Mouse (Mus musculus) heart, adult 11 months (tissue): ENCODE data around the gene Slc43a3.

Experiments
- DNase-seq: peaks from one replicate; pipeline ENCODE4 v3.0.0; 2022

The Slc43a3 gene

GRCm38 (mm10) chr2:84996376-84996775, 60.0 kb downstream of the Slc43a3 start:
- no peak for DNase-seq

- peak; percentile 97 for DNase-seq
These were observed 63.3 kb downstream of the Slc43a3 start for GRCm38 (mm10) chr2:84999486-85000181.

- DNase-seq = peak; percentile 93
These were observed 65.1 kb downstream of the Slc43a3 start for GRCm38 (mm10) chr2:85001497-85001896.

- DNase-seq = no peak
These were observed 66.2 kb downstream of the Slc43a3 start for GRCm38 (mm10) chr2:85002575-85002974.

GRCm38 (mm10) chr2:85004341-85004740, 68.0 kb downstream of the Slc43a3 start:
- DNase-seq = no peak

- DNase-seq = peak; percentile 91
These were observed 70.2 kb downstream of the Slc43a3 start for GRCm38 (mm10) chr2:85006600-85006999.

GRCm38 (mm10) chr2:85007729-85008128, 71.3 kb downstream of the Slc43a3 start:
- DNase-seq = no peak
